Mouse (Mus musculus) gastrocnemius, adult 2 months (tissue): ENCODE data around the gene 1810046K07Rik. TPM values are rescaled to one million over a fixed set of nuclear protein-coding genes. Genes with fewer than 3 reads are reported as not detected.
A peak's percentile ranks its signal among the peaks of the same experiment; 100 is the strongest.

Experiments used
- DNase-seq: peaks from one replicate; pipeline ENCODE4 v3.0.0; 2022
- H3K27ac ChIP-seq: fragments of 200-600 bp; 2 replicates; pipeline ENCODE4 v1.8.1; 2022; ENCODE audit warnings: mild to moderate bottlenecking
- H3K4me3 ChIP-seq: fragments of 200-600 bp; 2 replicates; pipeline ENCODE4 v1.8.1; 2022; ENCODE audit warnings: mild to moderate bottlenecking, moderate library complexity
- CTCF ChIP-seq: fragments of 200-600 bp; IDR thresholded peaks from 2 replicates; pipeline ENCODE4 v1.8.1; 2022; ENCODE audit warnings: antibody characterized with exemption, mild to moderate bottlenecking, moderate library complexity
- intact Hi-C: fragments of 180-260 bp; cut with DNase I; formaldehyde crosslinking; loops from one replicate; pipeline ENCODE4 v1.15.1; 2025
- long read RNA-seq, 2 experiments: library from polyadenylated mRNA; stranded (forward); transcript quantifications; one replicate each; pipeline ENCODE4 v2.0.0; 2021
- total RNA-seq, 2 experiments: library from RNA; stranded (reverse); gene quantifications; 2 replicates each; pipeline ENCODE4 v1.2.3; 2021

The 1810046K07Rik gene
- total RNA-seq: not detected
- long read RNA-seq, experiment 1: 0 reads
- long read RNA-seq, experiment 2: 0 reads

DNA sequence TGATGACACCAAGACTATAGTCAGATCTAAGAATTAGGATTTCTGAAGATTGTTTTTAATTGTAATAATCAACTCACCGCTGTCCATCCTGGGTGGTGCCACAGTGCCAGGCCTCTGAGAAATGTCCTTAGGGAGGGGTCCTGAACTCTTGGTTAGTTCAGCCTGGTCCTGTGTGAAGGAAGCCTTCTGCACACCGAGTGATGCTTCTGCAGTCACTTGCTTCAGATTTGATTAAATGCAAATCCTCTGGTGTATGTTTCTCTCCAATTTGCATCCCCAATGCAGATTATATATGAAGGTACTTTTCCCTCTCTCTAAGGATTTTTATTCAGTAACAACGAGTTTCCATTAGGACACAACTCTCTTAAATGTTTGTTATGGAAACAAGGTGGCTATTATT, at the start of gene 1810046K07Rik:
1810046K07Rik (minus strand) TSS at position 187 of the 400 bp plus-strand sequence.
- no peak for DNase-seq
- Histone ChIP-seq H3K27ac (no peak within 1 kb of the TSS), H3K4me3 (no peak within 1 kb of the TSS)
- intact Hi-C loops: no loop called here
- no peak for TF ChIP-seq CTCF

DNA sequence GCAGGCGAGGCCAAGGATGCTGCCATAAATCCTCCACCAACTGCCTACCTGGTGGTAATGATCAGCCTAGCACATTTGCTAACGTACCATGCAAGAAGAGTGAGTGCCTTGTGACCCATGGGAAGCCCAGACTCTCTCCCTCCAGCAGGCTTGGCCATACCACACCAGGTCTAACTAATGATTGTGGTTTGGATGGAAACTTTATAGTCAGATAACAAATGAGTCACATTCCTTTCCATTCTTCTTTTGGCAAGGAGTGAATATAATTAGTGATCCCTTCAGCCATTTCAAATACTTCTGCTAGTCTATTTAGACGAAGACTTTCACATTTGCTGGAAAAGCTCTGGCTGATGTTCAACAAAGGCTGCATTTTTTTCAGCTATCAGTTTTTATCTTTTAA, 40.8 kb upstream of the 1810046K07Rik start:
- no peak for TF ChIP-seq CTCF
- H3K4me3 ChIP-seq: no peak overlapping the region
- H3K27ac ChIP-seq: no peak overlapping the region
- intact Hi-C loops: no loop called here
- no peak for DNase-seq

DNA sequence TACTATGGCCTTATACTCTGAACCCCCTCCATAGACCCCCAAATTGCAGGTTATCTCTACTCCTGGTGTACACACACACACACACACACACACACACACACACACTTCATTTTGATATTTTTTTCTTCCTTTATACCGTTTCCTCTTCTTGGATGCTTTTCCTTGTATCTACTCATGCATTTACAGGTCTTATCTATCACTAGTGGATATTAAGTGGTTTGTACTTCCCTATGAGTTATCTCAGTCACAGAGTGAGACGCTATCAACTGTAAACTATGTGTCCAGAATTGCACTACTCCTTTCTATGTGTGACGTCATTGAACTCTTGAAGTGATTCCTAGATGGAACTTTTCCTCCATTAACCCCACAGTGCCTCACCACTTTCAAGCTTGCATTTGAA, 38.4 kb upstream of the 1810046K07Rik start:
- Histone ChIP-seq H3K4me3 (no peak overlapping the region), H3K27ac (no peak overlapping the region)
- no peak for DNase-seq
- no peak for TF ChIP-seq CTCF
- intact Hi-C loops: no loop called here

DNA sequence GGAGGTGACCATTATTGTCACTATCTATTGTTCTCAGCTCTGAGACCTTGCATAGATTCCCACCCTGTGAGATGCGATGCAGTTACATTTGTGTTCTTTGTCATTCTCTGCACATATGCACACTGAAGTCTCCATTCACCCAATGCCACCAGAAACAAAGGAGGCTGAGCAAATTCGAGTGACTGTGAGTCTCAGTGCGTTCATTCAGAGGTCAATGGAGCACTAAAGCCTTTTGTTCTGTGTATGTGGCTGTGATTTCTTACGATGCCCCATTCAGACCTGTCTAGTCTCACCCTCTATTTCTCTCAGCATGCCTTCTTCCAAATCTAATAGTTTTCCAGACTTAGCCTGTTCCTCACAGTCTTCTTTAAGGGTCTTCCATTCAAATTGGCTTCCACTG, 35.3 kb upstream of the 1810046K07Rik start:
- H3K4me3 ChIP-seq: no peak overlapping the region
- no peak overlapping the region for H3K27ac ChIP-seq
- TF ChIP-seq CTCF: no peak
- intact Hi-C loops: no loop called here
- DNase-seq: no peak

DNA sequence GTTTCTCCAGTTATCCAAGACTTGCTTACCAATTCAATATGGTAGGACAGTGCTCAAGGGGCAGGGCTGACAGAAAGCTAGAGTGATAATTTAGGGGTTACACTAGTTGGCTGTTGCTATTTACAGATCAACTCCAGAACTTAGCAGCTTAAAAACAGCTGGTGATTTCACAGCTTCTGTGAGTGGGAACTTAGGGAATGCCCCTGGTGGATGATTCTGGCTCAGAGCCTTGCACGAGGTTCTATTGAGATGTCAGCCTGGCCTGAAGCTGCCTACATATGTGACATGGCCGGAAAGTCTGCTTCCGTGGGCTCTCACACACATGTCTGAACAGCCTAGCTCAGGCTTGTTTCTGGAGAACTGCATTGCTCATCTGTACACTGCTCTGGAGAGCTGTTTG, 24.8 kb upstream of the 1810046K07Rik start:
- intact Hi-C loops: no loop called here
- Histone ChIP-seq H3K27ac (no peak overlapping the region), H3K4me3 (no peak overlapping the region)
- TF ChIP-seq CTCF: no peak
- no peak for DNase-seq

DNA sequence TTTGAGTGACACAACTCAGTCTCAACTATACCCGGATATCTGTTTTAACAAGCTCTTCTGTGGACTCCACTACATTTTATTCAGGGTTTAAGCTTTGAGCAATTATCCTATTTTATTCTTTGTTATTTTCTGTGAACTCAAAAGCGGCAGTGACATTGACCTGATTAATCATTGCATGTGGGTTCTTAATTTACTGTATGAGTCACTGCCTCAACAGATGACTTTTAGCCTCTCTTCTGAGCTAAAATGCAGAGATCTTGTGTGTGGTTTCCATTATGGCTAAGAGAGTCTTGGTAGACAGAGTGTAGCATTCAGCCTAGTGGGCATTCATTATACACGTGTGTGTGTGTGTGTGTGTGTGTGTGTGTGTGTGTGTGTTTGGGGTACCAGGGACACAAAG, 24.2 kb upstream of the 1810046K07Rik start:
- no peak overlapping the region for H3K4me3 ChIP-seq
- no peak for DNase-seq
- no peak for TF ChIP-seq CTCF
- intact Hi-C loops: no loop called here
- H3K27ac ChIP-seq: no peak overlapping the region

DNA sequence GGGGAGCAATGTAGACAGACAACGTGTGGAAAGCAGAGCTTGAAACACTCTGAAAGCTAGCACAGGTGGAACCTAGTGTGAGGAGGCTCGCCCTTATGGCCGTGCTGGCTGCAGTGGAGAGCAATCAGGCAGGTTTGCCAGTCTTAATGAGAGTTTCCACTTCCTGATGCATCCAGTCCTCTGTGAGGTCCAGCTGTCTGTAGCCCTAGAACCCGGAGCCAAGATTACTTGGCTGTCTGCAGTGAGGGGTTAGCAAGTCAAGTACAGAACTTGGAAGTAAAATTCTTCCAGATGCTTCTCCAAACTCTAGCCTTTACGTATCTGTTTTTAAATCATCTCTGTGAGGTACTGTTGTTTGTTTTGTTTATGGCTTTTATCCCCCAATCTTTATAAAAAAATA, 20.7 kb upstream of the 1810046K07Rik start:
- intact Hi-C loops: no loop called here
- Histone ChIP-seq H3K4me3 (no peak overlapping the region), H3K27ac (no peak overlapping the region)
- no peak for TF ChIP-seq CTCF
- DNase-seq: no peak

DNA sequence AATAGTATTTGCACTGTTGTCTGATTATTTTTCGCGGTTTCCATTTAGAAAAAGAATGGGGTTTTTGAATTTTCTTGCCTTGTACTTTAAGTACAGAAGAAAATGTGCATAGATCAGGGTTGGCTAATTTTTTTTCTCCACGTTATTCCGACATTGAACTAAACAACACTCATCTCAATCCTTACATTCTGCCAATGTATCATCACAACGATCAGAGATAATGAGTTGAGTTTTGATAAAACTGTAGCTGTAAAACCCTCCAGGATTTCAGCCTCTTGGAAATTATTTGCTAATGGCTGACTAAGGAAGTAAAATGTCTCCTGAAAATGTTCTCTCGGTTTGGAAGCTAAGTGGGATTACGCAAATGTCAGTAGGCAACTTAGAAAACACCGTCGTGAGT, 17.1 kb upstream of the 1810046K07Rik start:
- Histone ChIP-seq H3K27ac (no peak overlapping the region), H3K4me3 (no peak overlapping the region)
- DNase-seq: no peak
- TF ChIP-seq CTCF: no peak
- intact Hi-C loops: no loop called here

DNA sequence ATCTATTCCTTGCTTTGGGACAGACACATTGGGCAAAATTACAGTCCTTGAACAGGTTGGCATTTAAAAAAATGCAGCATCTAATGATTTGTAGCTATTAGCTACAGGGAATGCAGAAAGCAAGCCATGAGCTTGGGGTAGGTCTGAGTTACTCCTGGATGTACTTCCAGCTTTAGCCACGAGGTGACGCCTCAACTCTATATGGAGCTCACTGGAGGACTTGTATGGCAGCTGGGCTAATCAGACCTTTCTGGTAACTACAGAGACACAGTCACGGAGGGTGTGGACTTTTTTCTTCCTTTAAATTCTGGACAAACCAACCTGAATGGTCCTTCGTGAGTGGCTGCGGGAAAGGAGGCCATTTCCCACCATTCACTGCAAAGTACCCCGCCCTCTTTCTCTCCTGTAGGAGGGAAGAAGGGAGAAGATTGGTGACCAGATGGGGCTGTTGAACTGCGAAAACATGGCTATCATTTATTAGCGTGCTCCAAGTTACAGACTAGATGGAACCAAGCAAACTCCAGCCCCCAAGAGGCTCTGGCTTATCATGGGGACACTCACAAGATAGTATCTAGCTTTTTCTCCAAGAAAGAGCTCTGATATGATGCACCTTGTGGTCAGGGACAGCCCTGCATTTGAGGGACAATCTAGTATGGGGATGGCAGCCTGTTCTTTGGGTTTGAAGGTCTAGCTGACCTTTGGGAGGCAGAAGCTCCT, 6.7 kb upstream of the 1810046K07Rik start:
- Histone ChIP-seq H3K4me3 (peak overlapping the region; percentile 23), H3K27ac (peak overlapping the region; percentile 53; the same call in 1 of the 2 replicates)
- peak; percentile 98 for TF ChIP-seq CTCF
- DNase-seq: peak; percentile 84
- intact Hi-C loops: loop anchor here (1.0 to 10.0 kb wide), 3 partner anchors 432 to 759 kb away; partner anchors contain the start of gene Arhgap20

DNA sequence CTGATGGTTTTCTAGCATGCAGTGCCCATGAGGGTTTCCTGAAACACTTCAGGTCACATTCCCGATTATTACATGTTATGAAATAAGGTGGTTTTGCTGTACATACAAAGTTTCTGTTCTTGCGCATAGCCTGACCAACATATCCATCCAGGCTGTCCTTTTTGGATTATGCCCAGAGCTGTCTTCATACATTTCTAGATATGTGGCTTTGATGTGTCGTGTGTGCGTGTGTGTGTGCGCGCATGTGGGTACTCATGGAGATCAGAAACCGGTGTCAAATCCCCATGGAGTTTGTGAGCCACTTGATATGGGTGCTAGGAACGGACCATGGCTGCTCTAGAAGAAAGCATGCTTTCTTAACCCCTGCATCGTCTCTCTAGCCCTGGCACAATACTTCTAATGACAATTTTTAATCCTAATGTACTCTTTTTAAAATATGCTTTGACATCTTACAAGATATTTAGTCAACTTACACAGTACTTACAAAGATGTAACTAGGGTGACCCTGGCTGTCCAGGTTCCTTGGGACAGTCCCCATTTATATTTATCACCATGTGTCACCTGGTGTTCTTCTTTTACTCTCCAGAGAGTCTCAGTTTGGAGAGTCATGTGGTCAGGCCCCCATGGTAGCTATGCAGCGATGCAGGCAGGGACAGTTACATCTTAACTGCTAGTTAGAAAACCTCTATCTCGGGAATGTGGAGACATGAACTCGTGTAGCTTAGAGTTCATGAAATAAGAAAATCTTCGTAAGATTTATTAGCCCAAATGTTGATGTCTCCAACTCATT, 2.9 kb upstream of the 1810046K07Rik start:
- intact Hi-C loops: loop anchor here (10.0 kb wide), 1 partner anchor 763 kb away; no protein-coding TSS in a partner anchor
- H3K4me3 ChIP-seq: no peak overlapping the region
- no peak overlapping the region for H3K27ac ChIP-seq
- no peak for DNase-seq
- TF ChIP-seq CTCF: no peak

DNA sequence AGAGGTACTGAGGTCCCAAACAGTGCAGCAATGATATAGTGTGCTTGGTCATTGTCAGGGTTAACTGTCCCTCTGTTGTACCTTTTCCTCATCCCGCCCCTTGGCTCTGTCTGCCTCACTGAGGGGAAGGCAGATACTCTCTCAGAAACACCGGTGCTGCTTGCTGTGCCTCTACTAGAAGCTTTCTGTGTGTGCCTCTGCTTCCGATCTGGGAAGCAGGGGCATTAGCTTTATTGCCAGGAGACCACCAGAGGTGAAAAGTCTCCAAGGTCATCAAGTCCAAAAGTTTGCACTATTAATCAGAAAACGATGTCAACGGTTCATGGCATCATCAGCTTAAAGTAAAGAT, 1.2 kb downstream of the 1810046K07Rik start:
- H3K4me3 ChIP-seq: no peak overlapping the region
- no peak for DNase-seq

DNA sequence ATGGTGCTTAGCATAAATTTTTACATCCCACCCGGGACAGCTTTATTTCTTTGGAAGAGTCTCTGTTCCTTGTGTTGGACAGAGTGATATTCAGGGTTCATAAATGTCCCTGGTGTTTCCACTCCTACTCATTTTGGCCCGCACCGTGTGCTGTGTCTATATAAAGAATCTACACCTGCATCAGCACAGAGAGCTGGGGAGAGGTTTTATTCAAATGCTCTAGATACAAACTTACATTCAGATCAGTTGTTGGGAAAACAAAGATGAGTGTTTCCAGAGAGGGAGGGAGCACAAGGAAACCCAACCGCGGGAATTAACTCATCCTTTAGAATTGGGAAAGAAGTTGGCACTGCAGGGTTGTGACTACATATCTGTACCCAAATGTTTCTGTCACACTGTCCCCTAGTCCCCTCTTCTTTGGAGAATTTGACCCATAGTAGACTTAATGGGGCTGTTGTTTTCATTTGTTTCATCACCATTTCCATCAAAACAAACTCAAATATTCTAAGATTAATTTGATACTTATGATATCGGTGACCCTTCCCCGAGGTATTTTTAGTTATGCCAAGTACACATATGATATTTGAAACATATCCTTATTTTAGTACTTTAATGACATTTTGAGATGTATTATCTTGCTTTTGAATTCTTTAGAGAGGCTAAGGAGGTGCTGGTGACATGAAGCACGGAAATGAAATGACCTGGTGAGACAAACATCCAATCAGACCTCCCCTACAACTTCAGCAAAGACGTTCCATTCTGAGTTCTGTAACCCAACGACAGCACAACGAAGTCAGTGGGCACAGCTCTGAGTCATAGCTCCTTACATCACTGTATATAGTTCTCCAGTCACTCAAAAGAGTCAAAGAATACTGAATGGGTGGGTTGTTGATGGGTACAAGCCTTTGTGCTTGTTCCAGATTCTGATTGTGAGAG, 1.8 kb downstream of the 1810046K07Rik start:
- DNase-seq: no peak
- H3K27ac ChIP-seq: no peak overlapping the region
- intact Hi-C loops: no loop called here
- H3K4me3 ChIP-seq: no peak overlapping the region
- TF ChIP-seq CTCF: no peak

More for the DNA sequence above, 1.2 kb downstream of the 1810046K07Rik start:
- intact Hi-C loops: no loop called here
- no peak for TF ChIP-seq CTCF
- no peak overlapping the region for H3K27ac ChIP-seq
